Mouse (Mus musculus): ENCODE results near the gene 1700022I11Rik. TPM values are rescaled to one million over a fixed set of nuclear protein-coding genes. Genes with fewer than 3 reads are reported as not detected.

The 1700022I11Rik gene
- polyA plus RNA-seq, 1 experiment from 2014 or later: 0.56 TPM

GRCm38 (mm10) chr4:42944185-42944584, 25.2 kb upstream of the 1700022I11Rik start:
- H3K4me3 ChIP-seq: no peak overlapping the region
- no peaks in the 10 kb centered on the region for H3K36me3 ChIP-seq
- no peak for ATAC-seq (ENCODE audit: borderline replicate concordance, extremely low read depth, low FRiP score, low TSS enrichment)
- H3K27ac ChIP-seq: no peak overlapping the region
- no peak overlapping the region for H3K9ac ChIP-seq
- H3K4me2 ChIP-seq: no peak overlapping the region
- no peaks in the 10 kb centered on the region for H3K9me3 ChIP-seq
- 77% methylated on average over 9 of the region's 9 CpGs for WGBS
- H3K4me1 ChIP-seq: peaks cover 3% of the 10 kb centered on the region; the same call in 1 of the 2 replicates
- H3K27me3 ChIP-seq: peaks cover 25% of the 10 kb centered on the region

DNA sequence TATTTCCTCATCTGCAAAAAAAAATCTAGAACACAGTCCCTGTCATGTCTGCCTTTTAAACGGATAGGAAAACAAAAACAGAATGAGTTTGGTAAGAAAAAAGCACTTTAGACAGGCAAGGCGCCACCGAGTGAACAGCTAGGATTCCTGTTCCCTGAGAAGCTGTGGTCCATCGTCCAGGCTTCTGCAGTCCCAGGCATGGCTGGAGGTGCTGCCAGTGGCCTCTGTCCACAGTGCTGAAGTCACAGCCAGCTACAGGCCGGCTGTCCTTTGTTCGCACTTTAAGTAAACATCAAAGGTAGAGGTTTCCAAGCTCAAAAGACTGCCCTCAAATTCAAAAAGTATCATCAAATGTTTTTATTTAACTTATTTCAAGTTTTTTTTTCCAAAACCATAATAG, 24.4 kb upstream of the 1700022I11Rik start:
- H3K36me3 ChIP-seq: no peaks in the 10 kb centered on the region
- H3K4me1 ChIP-seq: peaks cover 5% of the 10 kb centered on the region; the same call in 1 of the 2 replicates
- H3K27ac ChIP-seq: no peak overlapping the region
- WGBS: 0% methylated on average over 6 of the region's 6 CpGs
- no peak overlapping the region for H3K4me3 ChIP-seq
- no peak for ATAC-seq (ENCODE audit: borderline replicate concordance, extremely low read depth, low FRiP score, low TSS enrichment)
- H3K27me3 ChIP-seq: peaks cover 23% of the 10 kb centered on the region
- H3K4me2 ChIP-seq: no peak overlapping the region
- no peak overlapping the region for H3K9ac ChIP-seq
- H3K9me3 ChIP-seq: no peaks in the 10 kb centered on the region

DNA sequence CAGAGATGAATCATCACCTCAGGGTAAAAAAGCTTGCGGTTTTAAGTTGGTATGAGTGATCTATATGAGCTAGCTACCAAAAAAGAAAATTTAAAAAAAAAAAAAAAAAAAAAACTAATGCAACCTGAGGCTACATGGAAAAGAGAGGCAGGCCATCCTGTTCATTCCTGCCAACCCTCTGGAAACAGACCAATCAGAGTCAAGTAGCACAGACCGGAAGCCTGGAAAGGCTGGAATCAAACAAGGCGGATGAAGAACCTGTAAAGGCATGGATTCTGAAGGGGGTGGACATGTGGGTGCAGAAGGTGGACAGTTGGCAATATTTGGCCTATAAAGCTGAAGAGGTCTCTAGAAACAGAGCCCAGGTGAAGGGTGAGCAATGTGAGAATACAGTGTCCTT, 24.0 kb upstream of the 1700022I11Rik start:
- H3K9ac ChIP-seq: no peak overlapping the region
- no peaks in the 10 kb centered on the region for H3K9me3 ChIP-seq
- peaks cover 8% of the 10 kb centered on the region for H3K4me1 ChIP-seq
- H3K4me2 ChIP-seq: no peak overlapping the region
- peaks cover 23% of the 10 kb centered on the region for H3K27me3 ChIP-seq
- WGBS: 86% methylated on average over 3 of the region's 3 CpGs
- no peak overlapping the region for H3K4me3 ChIP-seq
- no peaks in the 10 kb centered on the region for H3K36me3 ChIP-seq
- no peak for ATAC-seq (ENCODE audit: borderline replicate concordance, extremely low read depth, low FRiP score, low TSS enrichment)
- H3K27ac ChIP-seq: no peak overlapping the region

DNA sequence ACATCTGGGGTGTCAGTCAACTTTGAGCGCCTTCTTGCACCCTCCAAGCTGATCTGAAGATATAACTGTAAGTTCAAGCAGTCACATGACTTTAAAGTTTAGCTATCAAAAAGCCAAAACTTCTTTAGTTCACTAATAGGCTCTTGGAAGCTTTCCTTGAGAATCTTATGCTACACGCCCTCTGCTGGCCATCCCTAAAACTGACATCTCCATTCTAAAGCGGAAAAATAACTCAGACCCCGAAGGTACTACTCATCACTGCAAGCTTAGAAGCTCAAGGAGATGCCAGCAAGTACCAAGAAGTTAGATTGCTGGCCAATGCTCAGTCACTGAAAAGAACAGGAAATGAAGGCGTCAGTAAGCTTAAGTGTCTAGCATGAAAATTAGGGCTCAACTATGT, 23.5 kb upstream of the 1700022I11Rik start:
- Histone ChIP-seq H3K4me1 (peaks cover 13% of the 10 kb centered on the region), H3K4me3 (no peak overlapping the region), H3K9ac (no peak overlapping the region), H3K4me2 (no peak overlapping the region), H3K36me3 (no peaks in the 10 kb centered on the region), H3K27ac (no peak overlapping the region), H3K9me3 (no peaks in the 10 kb centered on the region), H3K27me3 (peaks cover 23% of the 10 kb centered on the region)
- ATAC-seq (ENCODE audit: borderline replicate concordance, extremely low read depth, low FRiP score, low TSS enrichment): no peak
- 6% methylated on average over 5 of the region's 5 CpGs for WGBS

GRCm38 (mm10) chr4:42946733-42947290, 22.6 kb upstream of the 1700022I11Rik start:
- H3K27me3 ChIP-seq: peaks cover 23% of the 10 kb centered on the region
- WGBS: 57% methylated on average over 10 of the region's 10 CpGs
- H3K36me3 ChIP-seq: no peaks in the 10 kb centered on the region
- no peak for ATAC-seq (ENCODE audit: borderline replicate concordance, extremely low read depth, low FRiP score, low TSS enrichment)
- H3K4me2 ChIP-seq: no peak overlapping the region
- peaks cover 21% of the 10 kb centered on the region for H3K4me1 ChIP-seq
- no peak overlapping the region for H3K4me3 ChIP-seq
- H3K9ac ChIP-seq: no peak overlapping the region
- H3K27ac ChIP-seq: no peak overlapping the region
- no peaks in the 10 kb centered on the region for H3K9me3 ChIP-seq

GRCm38 (mm10) chr4:42948527-42948926, 20.9 kb upstream of the 1700022I11Rik start:
- no peaks in the 10 kb centered on the region for H3K36me3 ChIP-seq
- peaks cover 23% of the 10 kb centered on the region for H3K4me1 ChIP-seq
- H3K4me2 ChIP-seq: no peak overlapping the region
- no peaks in the 10 kb centered on the region for H3K9me3 ChIP-seq
- H3K9ac ChIP-seq: no peak overlapping the region
- no peak overlapping the region for H3K27ac ChIP-seq
- no peak overlapping the region for H3K4me3 ChIP-seq
- ATAC-seq (ENCODE audit: borderline replicate concordance, extremely low read depth, low FRiP score, low TSS enrichment): no peak
- H3K27me3 ChIP-seq: peaks cover 23% of the 10 kb centered on the region
- 26% methylated on average over 13 of the region's 13 CpGs for WGBS

- no peaks in the 10 kb centered on the region for H3K9me3 ChIP-seq
- H3K4me3 ChIP-seq: peak overlapping the region; percentile 85
- no peak for ATAC-seq (ENCODE audit: borderline replicate concordance, extremely low read depth, low FRiP score, low TSS enrichment)
- peak overlapping the region; percentile 83 for H3K4me2 ChIP-seq
- no peaks in the 10 kb centered on the region for H3K36me3 ChIP-seq
- no peak overlapping the region for H3K27ac ChIP-seq
- WGBS: 7% methylated on average over 14 of the region's 14 CpGs
- H3K9ac ChIP-seq: no peak overlapping the region
- H3K27me3 ChIP-seq: peaks cover 22% of the 10 kb centered on the region
- peaks cover 23% of the 10 kb centered on the region for H3K4me1 ChIP-seq
Observed at GRCm38 (mm10) chr4:42949051-42949675, 20.2 kb upstream of the 1700022I11Rik start.

- H3K9me3 ChIP-seq: no peaks in the 10 kb centered on the region
- peak within 1 kb of the TSS; percentile 91 for H3K27ac ChIP-seq
- H3K27me3 ChIP-seq: peaks cover 19% of the 10 kb centered on the region
- peaks cover 23% of the 10 kb centered on the region for H3K4me1 ChIP-seq
- peak; percentile 96 for ATAC-seq (ENCODE audit: borderline replicate concordance, extremely low read depth, low FRiP score, low TSS enrichment)
- H3K9ac ChIP-seq: peak within 1 kb of the TSS; percentile 87
- WGBS: under 1% methylated on average over 37 of the region's 39 CpGs
- no peaks in the 10 kb centered on the region for H3K36me3 ChIP-seq
- H3K4me2 ChIP-seq: peak within 1 kb of the TSS; percentile 83
- H3K4me3 ChIP-seq: peak within 1 kb of the TSS; percentile 85
Observed at GRCm38 (mm10) chr4:42949676-42950051, 19.7 kb upstream of the 1700022I11Rik start, which contains the start of gene Dnajb5. Dnajb5 (plus strand) TSS chr4:42949814.

DNA sequence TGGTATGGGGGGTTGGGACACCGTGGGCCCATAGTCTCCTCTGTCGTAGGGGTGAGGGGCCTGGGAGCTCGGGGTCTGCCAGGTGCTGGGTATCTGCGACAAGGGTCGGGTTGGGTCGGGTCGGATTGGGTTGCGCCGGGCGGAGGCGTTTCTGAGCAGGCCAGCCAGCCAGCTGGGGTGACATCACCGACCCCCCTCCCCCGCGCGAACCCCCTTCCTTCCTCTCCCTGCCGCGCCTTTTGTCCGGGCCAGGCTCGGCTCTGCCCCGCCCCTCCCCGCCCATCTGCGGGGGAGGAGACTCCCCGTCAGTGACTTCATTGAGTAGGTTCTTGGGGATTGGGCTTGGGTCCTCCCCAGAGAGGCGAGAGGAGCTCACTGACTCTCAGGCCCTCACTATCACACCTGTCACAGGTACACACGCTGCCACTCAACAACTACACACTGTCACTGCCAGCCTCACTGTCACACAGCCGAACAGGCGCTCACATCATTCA, 19.3 kb upstream of the 1700022I11Rik start:
- no peaks in the 10 kb centered on the region for H3K36me3 ChIP-seq
- ATAC-seq (ENCODE audit: borderline replicate concordance, extremely low read depth, low FRiP score, low TSS enrichment): peak; percentile 83
- H3K9me3 ChIP-seq: no peaks in the 10 kb centered on the region
- peaks cover 19% of the 10 kb centered on the region for H3K27me3 ChIP-seq
- WGBS: 1% methylated on average over 24 of the region's 27 CpGs
- peak overlapping the region; percentile 85 for H3K4me3 ChIP-seq
- peaks cover 23% of the 10 kb centered on the region for H3K4me1 ChIP-seq
- H3K27ac ChIP-seq: peak overlapping the region; percentile 91
- peak overlapping the region; percentile 83 for H3K4me2 ChIP-seq
- peak overlapping the region; percentile 87 for H3K9ac ChIP-seq

DNA sequence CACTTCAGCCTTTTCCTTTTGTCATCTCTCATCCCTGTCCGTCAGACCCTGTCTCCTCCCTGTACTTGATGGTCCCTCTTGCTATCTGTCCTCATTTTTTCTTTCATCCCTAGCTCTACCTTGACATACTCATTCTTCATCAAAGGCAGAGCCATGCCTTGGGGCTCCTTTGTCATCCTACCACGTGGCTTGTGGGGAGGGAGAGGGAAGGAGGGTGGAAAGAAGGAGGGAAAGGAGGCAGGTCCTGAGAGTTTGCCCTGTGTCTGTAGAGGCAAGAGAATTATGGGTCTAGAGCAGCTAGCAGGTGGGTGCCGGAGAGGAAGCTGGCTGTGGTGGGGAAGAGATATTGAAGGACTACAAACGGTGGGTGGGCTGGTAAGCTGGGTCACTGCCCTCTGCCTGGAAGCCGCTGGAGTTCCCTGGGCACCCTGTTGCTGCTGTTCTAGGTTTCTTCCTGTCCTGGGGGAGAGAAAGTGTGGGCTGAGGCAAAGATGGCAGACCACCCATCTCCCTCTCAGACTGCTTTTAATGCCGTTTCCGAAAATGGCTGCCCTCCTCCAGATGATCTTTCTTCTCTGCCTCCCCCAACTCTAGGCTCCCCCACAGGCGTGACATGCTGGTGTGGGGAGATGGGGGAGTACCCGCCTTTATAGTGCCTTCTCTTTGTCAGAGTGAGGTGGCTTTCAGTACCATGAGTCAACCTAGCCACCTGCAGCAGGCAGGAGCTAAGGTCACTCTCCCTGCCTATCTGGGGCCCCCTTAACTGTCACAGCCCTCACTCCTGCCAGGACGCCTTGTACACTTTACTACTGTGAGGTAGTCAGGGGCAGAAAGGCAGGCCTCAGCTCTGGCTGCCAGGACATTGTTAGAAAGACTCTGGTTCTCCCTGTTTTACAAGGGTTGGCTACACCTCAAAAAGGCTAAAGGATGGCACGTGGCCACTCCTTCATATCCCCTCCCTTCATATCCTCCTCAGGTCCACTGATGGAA, 17.9 kb upstream of the 1700022I11Rik start:
- ATAC-seq (ENCODE audit: borderline replicate concordance, extremely low read depth, low FRiP score, low TSS enrichment): no peak
- H3K36me3 ChIP-seq: peaks cover 2% of the 10 kb centered on the region; the same call in 1 of the 2 replicates
- H3K4me2 ChIP-seq: 0 out of 2 replicates have a peak overlapping the region, but pooled peaks have one; percentile 5
- H3K4me1 ChIP-seq: peaks cover 23% of the 10 kb centered on the region
- no peak overlapping the region for H3K4me3 ChIP-seq
- no peaks in the 10 kb centered on the region for H3K9me3 ChIP-seq
- WGBS: 57% methylated on average over 11 of the region's 11 CpGs
- H3K27ac ChIP-seq: no peak overlapping the region
- no peak overlapping the region for H3K9ac ChIP-seq
- H3K27me3 ChIP-seq: peaks cover 18% of the 10 kb centered on the region

DNA sequence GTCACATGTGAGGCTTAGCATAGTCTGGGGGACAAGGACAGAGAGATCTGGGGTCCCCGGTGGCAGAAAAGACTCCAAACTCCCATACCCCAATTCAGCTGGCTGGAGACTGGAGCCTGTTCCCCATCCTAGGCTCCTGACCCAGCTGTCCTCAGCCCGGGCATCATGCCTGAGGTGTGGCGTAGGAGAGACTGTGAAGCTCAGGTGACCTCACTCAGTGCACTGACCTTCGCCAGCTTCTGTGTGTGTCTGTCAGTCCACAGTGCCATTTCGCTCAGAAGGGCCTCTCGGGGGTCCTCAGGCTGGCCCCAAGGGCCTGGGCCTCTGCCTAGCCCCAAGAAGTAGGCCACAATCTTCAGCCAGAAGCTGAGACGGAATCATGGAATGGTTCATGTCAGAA, 16.8 kb upstream of the 1700022I11Rik start:
- Histone ChIP-seq H3K4me1 (peaks cover 23% of the 10 kb centered on the region), H3K9me3 (no peaks in the 10 kb centered on the region), H3K27ac (no peak overlapping the region), H3K4me3 (no peak overlapping the region), H3K9ac (no peak overlapping the region), H3K27me3 (peaks cover 9% of the 10 kb centered on the region), H3K4me2 (no peak overlapping the region), H3K36me3 (peaks cover 11% of the 10 kb centered on the region)
- 80% methylated on average over 7 of the region's 7 CpGs for WGBS
- ATAC-seq (ENCODE audit: borderline replicate concordance, extremely low read depth, low FRiP score, low TSS enrichment): no peak
